Mouse (Mus musculus): ENCODE measurements at regions not wholly inside any gene's neighbourhood (a gene's known extent, or its start where the extent isn't known, plus 50 kb on each side); places are given as distances from the start of the nearest gene placed in this dataset.

- no peak for DNase-seq (ENCODE audit: extremely low read depth, low read depth)
Observed at GRCm38 (mm10) chr15:33759496-33759895, 598.2 kb downstream of the 9430069I07Rik start.

- no peak for DNase-seq (ENCODE audit: extremely low read depth, low read depth)
Observed at GRCm38 (mm10) chr15:33758771-33759170, 598.9 kb downstream of the 9430069I07Rik start.

Measured in MEL-GATA-1-ER (cell line).